ENCODE assay signal across 8 mouse cellular contexts in the genomic region with DNA sequence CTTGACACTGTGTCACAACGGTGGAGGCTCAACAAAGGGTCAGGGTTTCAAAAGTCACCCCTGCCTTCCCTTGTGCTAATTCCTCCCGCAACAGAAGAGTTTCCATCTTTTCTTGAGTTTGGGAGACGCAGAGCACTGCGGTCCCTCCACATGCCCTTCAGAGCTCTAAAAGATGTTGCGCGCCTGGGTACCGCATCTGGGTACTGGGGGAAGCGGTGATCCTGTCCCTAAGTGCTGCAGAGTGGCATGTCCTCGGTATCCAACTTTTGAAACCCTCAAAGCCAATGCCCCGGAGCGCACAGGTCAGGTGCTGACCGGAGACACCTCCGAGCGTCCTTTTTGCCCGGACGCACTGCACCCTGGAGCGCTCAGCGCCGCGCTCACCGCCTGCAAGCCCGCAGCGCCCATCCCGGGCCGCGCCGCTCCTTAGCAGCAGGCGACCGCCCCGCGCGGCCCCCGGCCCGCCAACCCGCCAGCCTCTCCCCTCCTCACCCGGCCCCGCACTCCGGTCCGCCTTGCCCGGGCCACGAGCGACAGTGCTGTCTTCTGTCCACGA. TPM values are rescaled to one million over a fixed set of nuclear protein-coding genes. Genes with fewer than 3 reads are reported as not detected.
A peak's percentile ranks its signal among the peaks of the same experiment; 100 is the strongest.
DNase-seq lines count a peak whose midpoint lies in the region; ATAC-seq and TF ChIP-seq lines count a peak whose summit lies in the region.

No protein-coding gene starts in this region.

- peak overlapping the region; percentile 92 for H3K4me2 ChIP-seq in lung, embryonic 15.5 days
- H3K4me2 ChIP-seq in embryonic facial prominence, embryonic 12.5 days (replicated peaks), result peak overlapping the region; percentile 92
- peak overlapping the region; percentile 92 for H3K4me2 ChIP-seq in hindbrain, embryonic 14.5 days (replicated peaks)
- H3K4me2 ChIP-seq in liver, embryonic 15.5 days, result peak overlapping the region; percentile 59
- H3K4me2 ChIP-seq in stomach, embryonic 16.5 days (ENCODE audit: low read depth, low read length), result peak overlapping the region; percentile 89

- H3K4me3 ChIP-seq in lung, embryonic 15.5 days, result peak overlapping the region; percentile 54
- no peak overlapping the region for H3K4me3 ChIP-seq in lung, adult 2 months (replicated peaks; ENCODE audit: extremely low read depth, low read depth, low read length)
- peak overlapping the region; percentile 57 for H3K4me3 ChIP-seq in embryonic facial prominence, embryonic 12.5 days
- peak overlapping the region; percentile 79 for H3K4me3 ChIP-seq in hindbrain, embryonic 14.5 days (replicated peaks; ENCODE audit: low read length)
- peak overlapping the region; percentile 43 for H3K4me3 ChIP-seq in liver, embryonic 15.5 days (replicated peaks)
- H3K4me3 ChIP-seq in stomach, embryonic 16.5 days (replicated peaks; ENCODE audit: low read length), result peak overlapping the region; percentile 71

- no peak for TF ChIP-seq POLR2A in lung, adult 2 months (IDR thresholded peaks at IDR 0.05; ENCODE audit: borderline replicate concordance, extremely low read depth, low read depth, low read length)

- 2% methylated on average over 37 of the region's 43 CpGs for WGBS in lung, embryonic 15.5 days
- 2% methylated on average over 43 of the region's 43 CpGs for WGBS in lung, adult 2 months
- WGBS in embryonic facial prominence, embryonic 12.5 days, result 1% methylated on average over 43 of the region's 43 CpGs
- under 1% methylated on average over 42 of the region's 43 CpGs for WGBS in hindbrain, embryonic 14.5 days
- WGBS in liver, embryonic 15.5 days (ENCODE audit: insufficient replicate concordance), result 3% methylated on average over 43 of the region's 43 CpGs
- under 1% methylated on average over 41 of the region's 43 CpGs for WGBS in stomach, embryonic 16.5 days

- no peak overlapping the region for H3K27ac ChIP-seq in lung, embryonic 15.5 days
- H3K27ac ChIP-seq in embryonic facial prominence, embryonic 12.5 days, result no peak overlapping the region
- H3K27ac ChIP-seq in hindbrain, embryonic 14.5 days, result no peak overlapping the region
- no peak overlapping the region for H3K27ac ChIP-seq in liver, embryonic 15.5 days (replicated peaks)
- peak overlapping the region; percentile 70 for H3K27ac ChIP-seq in stomach, embryonic 16.5 days (ENCODE audit: low read length)

- peak overlapping the region; percentile 24 for H3K9ac ChIP-seq in lung, embryonic 15.5 days
- H3K9ac ChIP-seq in embryonic facial prominence, embryonic 12.5 days, result peak overlapping the region; percentile 24
- peak overlapping the region; percentile 63 for H3K9ac ChIP-seq in hindbrain, embryonic 14.5 days
- no peak overlapping the region for H3K9ac ChIP-seq in liver, embryonic 15.5 days
- peak overlapping the region; percentile 76 for H3K9ac ChIP-seq in stomach, embryonic 16.5 days (ENCODE audit: low read length)

- H3K4me1 ChIP-seq in lung, embryonic 15.5 days, result peaks cover 16% of the 10 kb centered on the region
- H3K4me1 ChIP-seq in lung, adult 2 months (ENCODE audit: control insufficient read depth, insufficient read depth, low read length), result no peaks in the 10 kb centered on the region
- H3K4me1 ChIP-seq in embryonic facial prominence, embryonic 12.5 days, result peaks cover 13% of the 10 kb centered on the region
- H3K4me1 ChIP-seq in hindbrain, embryonic 14.5 days (replicated peaks; ENCODE audit: control insufficient read depth, insufficient read depth, low read length), result no peaks in the 10 kb centered on the region; the same call in 1 of the 2 replicates
- H3K4me1 ChIP-seq in liver, embryonic 15.5 days (replicated peaks), result peaks cover 3% of the 10 kb centered on the region; the same call in 1 of the 2 replicates
- no peaks in the 10 kb centered on the region for H3K4me1 ChIP-seq in stomach, embryonic 16.5 days (ENCODE audit: control insufficient read depth, insufficient read depth, low read length)

- peaks cover 34% of the 10 kb centered on the region for H3K27me3 ChIP-seq in lung, embryonic 15.5 days
- peaks cover 33% of the 10 kb centered on the region for H3K27me3 ChIP-seq in embryonic facial prominence, embryonic 12.5 days
- H3K27me3 ChIP-seq in hindbrain, embryonic 14.5 days (ENCODE audit: control insufficient read depth, insufficient read depth, low read length), result peaks cover 11% of the 10 kb centered on the region; the same call in 1 of the 2 replicates
- peaks cover 35% of the 10 kb centered on the region for H3K27me3 ChIP-seq in liver, embryonic 15.5 days
- H3K27me3 ChIP-seq in stomach, embryonic 16.5 days (ENCODE audit: control insufficient read depth, insufficient read depth, low read length), result peaks cover 8% of the 10 kb centered on the region

- no peaks in the 10 kb centered on the region for H3K36me3 ChIP-seq in lung, embryonic 15.5 days
- no peaks in the 10 kb centered on the region for H3K36me3 ChIP-seq in embryonic facial prominence, embryonic 12.5 days
- no peaks in the 10 kb centered on the region for H3K36me3 ChIP-seq in hindbrain, embryonic 14.5 days (replicated peaks; ENCODE audit: control insufficient read depth, insufficient read depth)
- no peaks in the 10 kb centered on the region for H3K36me3 ChIP-seq in liver, embryonic 15.5 days (replicated peaks)
- no peaks in the 10 kb centered on the region for H3K36me3 ChIP-seq in stomach, embryonic 16.5 days (ENCODE audit: control insufficient read depth, insufficient read depth, low read length)

- peak; percentile 61 for ATAC-seq in lung, embryonic 15.5 days (ENCODE audit: borderline replicate concordance, extremely low read depth, low FRiP score, low TSS enrichment)
- ATAC-seq in embryonic facial prominence, embryonic 12.5 days (ENCODE audit: insufficient number of reproducible peaks, insufficient read depth, low FRiP score, low TSS enrichment), result peak; percentile 42; the same call in 1 of the 2 replicates
- peak; percentile 70 for ATAC-seq in hindbrain, embryonic 14.5 days (ENCODE audit: low FRiP score)
- ATAC-seq in liver, embryonic 15.5 days (ENCODE audit: insufficient read depth), result no peak
- peak; percentile 54 for ATAC-seq in stomach, embryonic 16.5 days (ENCODE audit: insufficient read depth, low FRiP score)

- no peaks in the 10 kb centered on the region for H3K9me3 ChIP-seq in lung, embryonic 15.5 days
- no peaks in the 10 kb centered on the region for H3K9me3 ChIP-seq in embryonic facial prominence, embryonic 12.5 days
- no peaks in the 10 kb centered on the region for H3K9me3 ChIP-seq in hindbrain, embryonic 14.5 days (ENCODE audit: control insufficient read depth, low read length)
- H3K9me3 ChIP-seq in liver, embryonic 15.5 days (replicated peaks), result no peaks in the 10 kb centered on the region
- H3K9me3 ChIP-seq in stomach, embryonic 16.5 days (replicated peaks; ENCODE audit: control insufficient read depth, low read length), result no peaks in the 10 kb centered on the region

- DNase-seq in lung, adult 2 months, result no peak
- no peak for DNase-seq in hindbrain, embryonic 14.5 days (ENCODE audit: low spot score)
- DNase-seq in urinary bladder, postnatal 14 days (ENCODE audit: low spot score), result no peak
- no peak for DNase-seq in cerebellum, adult 8-10 months

- no peak for TF ChIP-seq CTCF in lung, adult 2 months (IDR thresholded peaks at IDR 0.05; ENCODE audit: insufficient read depth, low read length)

RNA-seq across cellular contexts. Expression of a gene that starts 0.8 kb away (rescaled TPM):
- polyA plus RNA-seq in lung, embryonic 15.5 days (2015; fragmentation: Nextera tagmentation; extraction: Ambion mirVana), result 3.4 and 3.6 TPM in 2 replicates
- 0.35 and 0.44 TPM in 2 replicates for polyA plus RNA-seq in lung, adult 2 months (2012; rRNA removed)
- polyA plus RNA-seq in embryonic facial prominence, embryonic 12.5 days (2016; fragmentation: Nextera tagmentation; extraction: Ambion mirVana), result 1.2 and 1.3 TPM in 2 replicates
- polyA plus RNA-seq in hindbrain, embryonic 14.5 days (2014; fragmentation: Nextera tagmentation; extraction: Ambion mirVana), result 5.8 and 5.9 TPM in 2 replicates
- polyA plus RNA-seq in liver, embryonic 15.5 days (2015; fragmentation: Nextera tagmentation; extraction: Ambion mirVana), result 0.15 and 0.24 TPM in 2 replicates
- polyA plus RNA-seq in stomach, embryonic 16.5 days (2015; fragmentation: Nextera tagmentation; extraction: Ambion mirVana), result 18.7 and 22.1 TPM in 2 replicates
